9 mouse cellular contexts compared by ENCODE assay signal in genomic region chr7:75782723-75783011, GRCm38 (mm10).
DNase-seq lines count a peak whose midpoint lies in the region; ATAC-seq and TF ChIP-seq lines count a peak whose summit lies in the region.
"Had no signal": no experiment of that assay in that cellular context is flagged by ENCODE, and none has a peak within 500 bp of the region (broad histone marks: within the 10 kb centered on the region; RNA-seq: fewer than 3 reads in every experiment).

No protein-coding gene starts in this region.

- no peak for TF ChIP-seq EP300 in stomach, postnatal 0 days (optimal IDR thresholded peaks at IDR 0.05)

- H3K4me2 ChIP-seq in heart, embryonic 14.5 days (ENCODE audit: low read length): peak overlapping the region; percentile 59
- no peak overlapping the region; the same call in 1 of the 2 replicates for H3K4me2 ChIP-seq in heart, embryonic 11.5 days
- H3K4me2 ChIP-seq in stomach, embryonic 15.5 days: peak overlapping the region; percentile 51; the same call in 1 of the 2 replicates
- no peak overlapping the region for H3K4me2 ChIP-seq in stomach, postnatal 0 days (replicated peaks; ENCODE audit: low read depth)
- H3K4me2 ChIP-seq in heart, embryonic 16.5 days (ENCODE audit: low read depth, low read length): peak overlapping the region; percentile 59

- peaks cover 26% of the 10 kb centered on the region for H3K36me3 ChIP-seq in heart, embryonic 14.5 days (ENCODE audit: control insufficient read depth, insufficient read depth, low read length)
- H3K36me3 ChIP-seq in heart, embryonic 11.5 days (ENCODE audit: control insufficient read depth, insufficient read depth, low read length): peaks cover 7% of the 10 kb centered on the region
- H3K36me3 ChIP-seq in stomach, embryonic 15.5 days: peaks cover 5% of the 10 kb centered on the region; the same call in 1 of the 2 replicates
- H3K36me3 ChIP-seq in stomach, postnatal 0 days (ENCODE audit: control insufficient read depth, insufficient read depth, low read length): no peaks in the 10 kb centered on the region
- peaks cover 18% of the 10 kb centered on the region for H3K36me3 ChIP-seq in heart, embryonic 16.5 days (ENCODE audit: control insufficient read depth, insufficient read depth)
- H3K36me3 ChIP-seq: midbrain, embryonic 12.5 days had no signal

- no peak overlapping the region for H3K27ac ChIP-seq in heart, embryonic 14.5 days (replicated peaks in 1 of 2; ENCODE audit: control insufficient read depth in 1 of 2, insufficient read depth in 1 of 2, low read depth in 2 of 2, low read length in 2 of 2)
- H3K27ac ChIP-seq in heart, embryonic 11.5 days (ENCODE audit: low read depth, low read length): no peak overlapping the region
- no peak overlapping the region for H3K27ac ChIP-seq in stomach, embryonic 15.5 days
- H3K27ac ChIP-seq in stomach, postnatal 0 days (replicated peaks): no peak overlapping the region
- no peak overlapping the region for H3K27ac ChIP-seq in heart, embryonic 16.5 days (ENCODE audit: low read length)
- H3K27ac ChIP-seq: midbrain, embryonic 12.5 days had no signal

- no peaks in the 10 kb centered on the region for H3K9me3 ChIP-seq in heart, embryonic 14.5 days (ENCODE audit: control insufficient read depth, low read length)
- no peaks in the 10 kb centered on the region for H3K9me3 ChIP-seq in heart, embryonic 11.5 days (replicated peaks; ENCODE audit: control insufficient read depth, low read length)
- H3K9me3 ChIP-seq in stomach, embryonic 15.5 days: no peaks in the 10 kb centered on the region
- H3K9me3 ChIP-seq in stomach, postnatal 0 days (ENCODE audit: control insufficient read depth, low read length): no peaks in the 10 kb centered on the region
- no peaks in the 10 kb centered on the region for H3K9me3 ChIP-seq in heart, embryonic 16.5 days (replicated peaks; ENCODE audit: control insufficient read depth, low read length)
- H3K9me3 ChIP-seq: midbrain, embryonic 12.5 days had no signal

- H3K9ac ChIP-seq in heart, embryonic 14.5 days (ENCODE audit: low read length): no peak overlapping the region; the same call in 1 of the 2 replicates
- H3K9ac ChIP-seq in heart, embryonic 11.5 days (ENCODE audit: low read depth, low read length): no peak overlapping the region; the same call in 1 of the 2 replicates
- H3K9ac ChIP-seq in stomach, embryonic 15.5 days: no peak overlapping the region
- no peak overlapping the region for H3K9ac ChIP-seq in stomach, postnatal 0 days (ENCODE audit: low read length)
- H3K9ac ChIP-seq in heart, embryonic 16.5 days (ENCODE audit: low read length): no peak overlapping the region
- H3K9ac ChIP-seq: midbrain, embryonic 12.5 days had no signal

- WGBS in heart, embryonic 14.5 days: 82% methylated on average over 3 of the region's 3 CpGs
- WGBS in heart, embryonic 11.5 days (ENCODE audit: insufficient replicate concordance): 88% methylated on average over 3 of the region's 3 CpGs
- WGBS in stomach, embryonic 15.5 days: 70% methylated on average over 3 of the region's 3 CpGs
- WGBS in stomach, postnatal 0 days: 77% methylated on average over 3 of the region's 3 CpGs
- 83% methylated on average over 3 of the region's 3 CpGs for WGBS in heart, embryonic 16.5 days

- no peak for TF ChIP-seq CTCF in stomach, postnatal 0 days (IDR thresholded peaks at IDR 0.05; ENCODE audit: low read depth)

- peaks cover 10 to 20% of the 10 kb centered on the region in 2 experiments for H3K4me1 ChIP-seq in heart, embryonic 14.5 days (ENCODE audit: control insufficient read depth in 2 of 2, insufficient read depth in 2 of 2, low read length in 2 of 2)
- peaks cover 18% of the 10 kb centered on the region for H3K4me1 ChIP-seq in heart, embryonic 11.5 days (ENCODE audit: control insufficient read depth, insufficient read depth, low read length)
- 0 out of 2 replicates have a peak, but pooled peaks cover 6% of the 10 kb centered on the region for H3K4me1 ChIP-seq in stomach, embryonic 15.5 days
- H3K4me1 ChIP-seq in stomach, postnatal 0 days (replicated peaks; ENCODE audit: control insufficient read depth, insufficient read depth): no peaks in the 10 kb centered on the region
- peaks cover 18% of the 10 kb centered on the region for H3K4me1 ChIP-seq in heart, embryonic 16.5 days (ENCODE audit: control insufficient read depth, insufficient read depth, low read length)

- no peaks in the 10 kb centered on the region for H3K27me3 ChIP-seq in heart, embryonic 14.5 days (ENCODE audit: control insufficient read depth, insufficient read depth, low read length)
- no peaks in the 10 kb centered on the region for H3K27me3 ChIP-seq in heart, embryonic 11.5 days (ENCODE audit: control insufficient read depth, insufficient read depth, low read length)
- H3K27me3 ChIP-seq in stomach, embryonic 15.5 days (replicated peaks): no peaks in the 10 kb centered on the region
- no peaks in the 10 kb centered on the region for H3K27me3 ChIP-seq in stomach, postnatal 0 days (ENCODE audit: control insufficient read depth, insufficient read depth, low read length)
- H3K27me3 ChIP-seq in heart, embryonic 16.5 days (ENCODE audit: control insufficient read depth, insufficient read depth, low read length): no peaks in the 10 kb centered on the region
- H3K27me3 ChIP-seq: midbrain, embryonic 12.5 days had no signal

- H3K4me3 ChIP-seq in heart, embryonic 14.5 days (ENCODE audit: control insufficient read depth in 1 of 2, insufficient read depth in 1 of 2, low read depth in 1 of 2, low read length in 2 of 2): no peak overlapping the region
- no peak overlapping the region for H3K4me3 ChIP-seq in heart, embryonic 11.5 days (ENCODE audit: low read depth, low read length)
- H3K4me3 ChIP-seq in stomach, embryonic 15.5 days (replicated peaks): peak overlapping the region; percentile 56; the same call in 1 of the 2 replicates
- no peak overlapping the region for H3K4me3 ChIP-seq in stomach, postnatal 0 days (ENCODE audit: low read depth, low read length)
- H3K4me3 ChIP-seq in heart, embryonic 16.5 days (ENCODE audit: low read length): peak overlapping the region; percentile 62; the same call in 1 of the 2 replicates

- no peak for DNase-seq in stomach, postnatal 0 days (ENCODE audit: low spot score)
- peak; percentile 68 for DNase-seq in naive thymus-derived CD4-positive, alpha-beta T cell, adult 2 months (ENCODE audit: low read depth)
- no peak for DNase-seq in ovary, postnatal 14 days (ENCODE audit: low spot score)
- no peak for DNase-seq in gastrocnemius, adult 18-20 months (ENCODE audit: low spot score)

- no peak for ATAC-seq in heart, embryonic 14.5 days (ENCODE audit: insufficient number of reproducible peaks, insufficient read depth, low FRiP score, low read depth)
- no peak for ATAC-seq in heart, embryonic 11.5 days (replicated peaks; ENCODE audit: insufficient number of reproducible peaks, low FRiP score, low TSS enrichment)
- no peak for ATAC-seq in stomach, embryonic 15.5 days (ENCODE audit: insufficient read depth, low FRiP score, low read depth)
- no peak for ATAC-seq in stomach, postnatal 0 days (ENCODE audit: low FRiP score, low TSS enrichment)
- no peak for ATAC-seq in heart, embryonic 16.5 days (replicated peaks; ENCODE audit: extremely low read depth, insufficient read depth, low FRiP score)

Comparison
In these comparisons a context has a peak if more than half of its experiments do, and no peak if none do; other contexts are left out.
1. H3K4me2 ChIP-seq: peak in heart, embryonic 14.5 days (single experiment), stomach, embryonic 15.5 days (single experiment) and heart, embryonic 16.5 days (single experiment); none in heart, embryonic 11.5 days (single experiment) and stomach, postnatal 0 days (single experiment).
2. H3K4me3 ChIP-seq: peak in stomach, embryonic 15.5 days (single experiment) and heart, embryonic 16.5 days (single experiment); none in heart, embryonic 14.5 days (0 of 2), heart, embryonic 11.5 days (single experiment) and stomach, postnatal 0 days (single experiment).